Mouse (Mus musculus) stomach, embryonic 15.5 days (tissue): ENCODE measurements around the gene Gm20388. TPM values are rescaled to one million over a fixed set of nuclear protein-coding genes. Genes with fewer than 3 reads are reported as not detected.

ENCODE experiments used
- ATAC-seq: fragments of 200-750 bp; cut with Nextera tagmentation; 2 replicates; pipeline ENCODE4 v1.8.0; 2017; ENCODE audit warnings: low read depth, moderate number of reproducible peaks, moderate TSS enrichment; ENCODE audit not compliant: insufficient read depth, low FRiP score
- H3K27ac ChIP-seq: fragments of 300-500 bp; sonication (generic); 2 replicates; pipeline ENCODE4 v1.5.1; 2015; ENCODE audit warnings: mild to moderate bottlenecking, inconsistent platforms
- H3K27me3 ChIP-seq: fragments of 300-500 bp; sonication (generic); replicated peaks from 2 replicates; pipeline ENCODE4 v1.6.1; 2015; ENCODE audit warnings: inconsistent platforms
- H3K36me3 ChIP-seq: fragments of 300-500 bp; sonication (generic); 2 replicates; pipeline ENCODE4 v1.6.1; 2015; ENCODE audit warnings: inconsistent platforms
- H3K4me1 ChIP-seq: fragments of 300-500 bp; sonication (generic); 2 replicates; pipeline ENCODE4 v1.6.1; 2015; ENCODE audit warnings: inconsistent platforms
- H3K4me2 ChIP-seq: fragments of 300-500 bp; sonication (generic); 2 replicates; pipeline ENCODE4 v1.6.1; 2015; ENCODE audit warnings: mild to moderate bottlenecking, inconsistent platforms
- H3K4me3 ChIP-seq: fragments of 300-500 bp; sonication (generic); replicated peaks from 2 replicates; pipeline ENCODE4 v1.5.1; 2015; ENCODE audit warnings: inconsistent platforms
- H3K9ac ChIP-seq: fragments of 300-500 bp; sonication (generic); 2 replicates; pipeline ENCODE4 v1.6.1; 2015; ENCODE audit warnings: inconsistent platforms
- H3K9me3 ChIP-seq: fragments of 300-500 bp; sonication (generic); 2 replicates; pipeline ENCODE4 v1.6.1; 2016; ENCODE audit warnings: inconsistent platforms
- WGBS: fragments of 180-500 bp; shearing (Covaris S2); methylation state at CpG from one replicate; pipeline ENCODE4 v1.1.7; 2015; 5-methylcytosine and 5-hydroxymethylcytosine counted together
- polyA plus RNA-seq: library from polyadenylated mRNA; unstranded; fragments of >200 nt; fragmentation: Nextera tagmentation; extraction: Ambion mirVana; gene quantifications from 2 replicates; pipeline ENCODE4 v1.2.1, GENCODE M21; 2015

The Gm20388 gene
- polyA plus RNA-seq, 1 experiment from 2014 or later = not detected

GRCm38 (mm10) chr8:120101068-120101972, 190.7 kb downstream of the Gm20388 start, which contains the start of gene Zdhhc7:
Gene Zdhhc7 (minus strand): TSS chr8:120101482.
- Histone ChIP-seq H3K36me3 (0 out of 2 replicates have a peak, but pooled peaks cover 3% of the 10 kb centered on the region), H3K4me2 (peak within 1 kb of the TSS; percentile 76), H3K9me3 (no peaks in the 10 kb centered on the region), H3K27me3 (no peaks in the 10 kb centered on the region), H3K4me3 (peak within 1 kb of the TSS; percentile 95), H3K9ac (peak within 1 kb of the TSS; percentile 80), H3K27ac (peak within 1 kb of the TSS; percentile 92), H3K4me1 (peaks cover 20% of the 10 kb centered on the region)
- under 1% methylated on average over 88 of the region's 88 CpGs for WGBS
- ATAC-seq = peak; percentile 56

- no peaks in the 10 kb centered on the region for H3K27me3 ChIP-seq
- ATAC-seq = no peak
- H3K4me1 ChIP-seq = peaks cover 20% of the 10 kb centered on the region
- H3K4me2 ChIP-seq = no peak overlapping the region
- no peak overlapping the region for H3K27ac ChIP-seq
- H3K9me3 ChIP-seq = no peaks in the 10 kb centered on the region
- H3K4me3 ChIP-seq = no peak overlapping the region
- H3K9ac ChIP-seq = no peak overlapping the region
- no peaks in the 10 kb centered on the region for H3K36me3 ChIP-seq
- WGBS = 79% methylated on average over 9 of the region's 9 CpGs
These were observed 193.3 kb downstream of the Gm20388 start for GRCm38 (mm10) chr8:120103916-120104315.

- Histone ChIP-seq H3K4me3 (no peak overlapping the region), H3K4me2 (no peak overlapping the region), H3K9me3 (no peaks in the 10 kb centered on the region), H3K27me3 (no peaks in the 10 kb centered on the region), H3K4me1 (peaks cover 15% of the 10 kb centered on the region), H3K27ac (no peak overlapping the region), H3K36me3 (no peaks in the 10 kb centered on the region), H3K9ac (no peak overlapping the region)
- 54% methylated on average over 9 of the region's 9 CpGs for WGBS
- no peak for ATAC-seq
These were observed 194.2 kb downstream of the Gm20388 start for GRCm38 (mm10) chr8:120104721-120105272.

- no peak overlapping the region for H3K4me3 ChIP-seq
- no peak overlapping the region for H3K27ac ChIP-seq
- H3K4me2 ChIP-seq = no peak overlapping the region
- H3K9ac ChIP-seq = no peak overlapping the region
- no peaks in the 10 kb centered on the region for H3K36me3 ChIP-seq
- no peaks in the 10 kb centered on the region for H3K9me3 ChIP-seq
- no peak for ATAC-seq
- H3K27me3 ChIP-seq = no peaks in the 10 kb centered on the region
- peaks cover 8% of the 10 kb centered on the region; the same call in 1 of the 2 replicates for H3K4me1 ChIP-seq
- 28% methylated on average over 3 of the region's 3 CpGs for WGBS
These were observed 198.5 kb downstream of the Gm20388 start for GRCm38 (mm10) chr8:120109149-120109548.

- H3K27ac ChIP-seq = no peak overlapping the region
- peaks cover 16% of the 10 kb centered on the region for H3K27me3 ChIP-seq
- WGBS = 81% methylated on average over 4 of the region's 4 CpGs
- no peaks in the 10 kb centered on the region for H3K36me3 ChIP-seq
- no peak overlapping the region for H3K4me2 ChIP-seq
- H3K4me3 ChIP-seq = no peak overlapping the region
- H3K9ac ChIP-seq = no peak overlapping the region
- ATAC-seq = no peak
- peaks cover 14% of the 10 kb centered on the region; the same call in 1 of the 2 replicates for H3K4me1 ChIP-seq
- H3K9me3 ChIP-seq = no peaks in the 10 kb centered on the region
These were observed 200.3 kb downstream of the Gm20388 start for GRCm38 (mm10) chr8:120110966-120111365.

GRCm38 (mm10) chr8:120111382-120111781, 200.7 kb downstream of the Gm20388 start:
- no peak for ATAC-seq
- WGBS = 64% methylated on average over 4 of the region's 4 CpGs
- H3K36me3 ChIP-seq = no peaks in the 10 kb centered on the region
- H3K4me3 ChIP-seq = no peak overlapping the region
- peaks cover 14% of the 10 kb centered on the region; the same call in 1 of the 2 replicates for H3K4me1 ChIP-seq
- no peak overlapping the region for H3K4me2 ChIP-seq
- H3K9me3 ChIP-seq = no peaks in the 10 kb centered on the region
- H3K27ac ChIP-seq = no peak overlapping the region
- peaks cover 19% of the 10 kb centered on the region for H3K27me3 ChIP-seq
- H3K9ac ChIP-seq = no peak overlapping the region

- Histone ChIP-seq H3K9me3 (no peaks in the 10 kb centered on the region), H3K4me2 (no peak overlapping the region), H3K4me3 (no peak overlapping the region), H3K27ac (0 out of 2 replicates have a peak overlapping the region, but pooled peaks have one; percentile 97), H3K4me1 (peaks cover 14% of the 10 kb centered on the region; the same call in 1 of the 2 replicates), H3K27me3 (peaks cover 21% of the 10 kb centered on the region), H3K9ac (no peak overlapping the region), H3K36me3 (no peaks in the 10 kb centered on the region)
- no peak for ATAC-seq
- WGBS = 71% methylated on average over 5 of the region's 5 CpGs
These were observed 201.9 kb downstream of the Gm20388 start for GRCm38 (mm10) chr8:120112535-120112934.

GRCm38 (mm10) chr8:120113306-120113705, 202.7 kb downstream of the Gm20388 start:
- peak overlapping the region; percentile 55 for H3K9ac ChIP-seq
- peaks cover 14% of the 10 kb centered on the region; the same call in 1 of the 2 replicates for H3K4me1 ChIP-seq
- H3K9me3 ChIP-seq = no peaks in the 10 kb centered on the region
- H3K27ac ChIP-seq = peak overlapping the region; percentile 97
- H3K4me3 ChIP-seq = peak overlapping the region; percentile 75
- H3K36me3 ChIP-seq = no peaks in the 10 kb centered on the region
- H3K4me2 ChIP-seq = peak overlapping the region; percentile 97
- WGBS = 1% methylated on average over 10 of the region's 10 CpGs
- ATAC-seq = peak; percentile 20; the same call in 1 of the 2 replicates
- H3K27me3 ChIP-seq = peaks cover 21% of the 10 kb centered on the region

GRCm38 (mm10) chr8:120113758-120114255, 203.2 kb downstream of the Gm20388 start, which contains the start of gene 6430548M08Rik:
Gene 6430548M08Rik (plus strand): TSS chr8:120114152.
- H3K9me3 ChIP-seq = no peaks in the 10 kb centered on the region
- ATAC-seq = peak; percentile 95
- no peaks in the 10 kb centered on the region for H3K36me3 ChIP-seq
- H3K4me1 ChIP-seq = peaks cover 14% of the 10 kb centered on the region; the same call in 1 of the 2 replicates
- peaks cover 21% of the 10 kb centered on the region for H3K27me3 ChIP-seq
- H3K4me3 ChIP-seq = peak within 1 kb of the TSS; percentile 75
- H3K27ac ChIP-seq = peak within 1 kb of the TSS; percentile 97
- H3K9ac ChIP-seq = peak within 1 kb of the TSS; percentile 61
- H3K4me2 ChIP-seq = peak within 1 kb of the TSS; percentile 97
- under 1% methylated on average over 60 of the region's 61 CpGs for WGBS

- WGBS = 2% methylated on average over 46 of the region's 46 CpGs
- H3K36me3 ChIP-seq = no peaks in the 10 kb centered on the region
- H3K27ac ChIP-seq = no peak overlapping the region; the same call in 1 of the 2 replicates
- H3K4me3 ChIP-seq = peak overlapping the region; percentile 75
- H3K27me3 ChIP-seq = peaks cover 21% of the 10 kb centered on the region
- peak overlapping the region; percentile 97 for H3K4me2 ChIP-seq
- H3K4me1 ChIP-seq = peaks cover 16% of the 10 kb centered on the region; the same call in 1 of the 2 replicates
- H3K9ac ChIP-seq = peak overlapping the region; percentile 61
- H3K9me3 ChIP-seq = no peaks in the 10 kb centered on the region
- ATAC-seq = peak; percentile 24
These were observed 203.7 kb downstream of the Gm20388 start for GRCm38 (mm10) chr8:120114315-120114841.

- Histone ChIP-seq H3K36me3 (no peaks in the 10 kb centered on the region), H3K27ac (no peak overlapping the region), H3K4me1 (peaks cover 21% of the 10 kb centered on the region; the same call in 1 of the 2 replicates), H3K4me2 (no peak overlapping the region), H3K27me3 (peaks cover 21% of the 10 kb centered on the region), H3K9me3 (no peaks in the 10 kb centered on the region), H3K9ac (no peak overlapping the region), H3K4me3 (no peak overlapping the region)
- WGBS = 75% methylated on average over 7 of the region's 7 CpGs
- ATAC-seq = no peak
These were observed 206.0 kb downstream of the Gm20388 start for GRCm38 (mm10) chr8:120116600-120116999.
